ENCODE assay signal across 23 mouse cellular contexts in genomic region chr5:29423330-29423729, GRCm38 (mm10). TPM values are rescaled to one million over a fixed set of nuclear protein-coding genes. Genes with fewer than 3 reads are reported as not detected.
"Had no signal": no experiment of that assay in that cellular context is flagged by ENCODE, and none has a peak within 500 bp of the region (broad histone marks: within the 10 kb centered on the region; RNA-seq: fewer than 3 reads in every experiment).

No protein-coding gene starts in this region.

RNA-seq across cellular contexts. Expression of gene Mnx1, which starts 54.9 kb away (rescaled TPM):
- polyA plus RNA-seq: limb, embryonic 15.5 days; liver, adult 2 months; liver, embryonic 12.5 days; liver, embryonic 13.5 days; liver, embryonic 14.5 days; liver, embryonic 15.5 days; liver, embryonic 16.5 days; liver, postnatal 0 days; lung, adult 2 months; lung, embryonic 14.5 days; lung, embryonic 15.5 days; lung, embryonic 16.5 days; lung, postnatal 0 days; macrophage; midbrain, embryonic 10.5 days; midbrain, embryonic 11.5 days; midbrain, embryonic 12.5 days; midbrain, embryonic 13.5 days; midbrain, embryonic 14.5 days; midbrain, embryonic 15.5 days; midbrain, embryonic 16.5 days; midbrain, postnatal 0 days; myocyte had no signal
